Mouse (Mus musculus) kidney, postnatal 36 days (tissue): ENCODE results near the gene Cldn18.

Experiments used
- DNase-seq, 2 experiments: peaks; one replicate each; pipeline ENCODE4 v3.0.0; 2021 to 2022; ENCODE audit warnings: mixed read lengths in 2 of 2

Gene Cldn18

GRCm38 (mm10) chr9:99681980-99682570 is 35.0 kb downstream of the Cldn18 start:
- no peak for DNase-seq

DNA sequence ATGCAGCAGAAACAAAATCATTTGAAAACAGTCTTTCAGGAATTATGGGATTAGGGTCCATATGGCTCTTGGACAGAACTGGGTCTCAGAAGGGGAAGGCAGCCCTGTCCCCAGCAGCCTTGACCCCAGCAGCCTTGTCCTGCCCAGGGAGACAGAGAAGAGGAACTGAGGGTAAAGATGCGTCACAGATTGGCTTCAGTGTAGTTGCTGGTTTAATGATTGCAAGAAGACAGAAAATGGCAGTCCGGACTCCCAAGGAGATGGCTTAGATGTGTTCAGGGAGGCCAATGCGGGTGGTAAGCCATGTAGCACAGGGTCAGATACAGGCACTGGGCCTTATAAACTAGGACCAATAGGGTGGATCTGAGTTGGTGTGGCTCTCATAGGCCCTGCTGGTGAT is 41.4 kb downstream of the Cldn18 start:
- peak; percentile 5 to 12 for DNase-seq

GRCm38 (mm10) chr9:99671603-99672002 is 45.5 kb downstream of the Cldn18 start:
- DNase-seq, result peak in 1 of 2 experiments; percentile 54

DNA sequence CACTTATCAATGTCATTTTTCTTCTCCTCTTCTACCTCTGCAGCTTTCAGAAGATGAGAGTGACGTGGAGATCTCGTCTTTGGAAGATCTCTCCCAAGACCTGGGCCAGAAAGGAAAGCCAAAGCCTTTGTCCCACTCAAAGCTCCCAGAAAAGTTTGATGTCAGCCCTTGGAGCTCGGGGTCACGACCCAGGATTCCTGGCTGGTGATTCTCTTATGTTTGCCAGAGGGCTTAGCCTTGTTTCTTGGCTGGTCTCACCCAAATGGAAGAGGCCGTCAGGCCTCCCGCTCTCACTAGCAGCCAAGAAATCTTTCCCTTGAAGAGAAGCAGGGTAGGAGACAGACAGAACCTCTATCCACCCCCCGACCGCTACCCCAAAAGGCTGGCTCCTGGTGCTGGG is 49.5 kb downstream of the Cldn18 start:
- peak in 1 of 2 experiments; percentile 38 for DNase-seq

GRCm38 (mm10) chr9:99662887-99663286 is 54.2 kb downstream of the Cldn18 start:
- no peak for DNase-seq

DNA sequence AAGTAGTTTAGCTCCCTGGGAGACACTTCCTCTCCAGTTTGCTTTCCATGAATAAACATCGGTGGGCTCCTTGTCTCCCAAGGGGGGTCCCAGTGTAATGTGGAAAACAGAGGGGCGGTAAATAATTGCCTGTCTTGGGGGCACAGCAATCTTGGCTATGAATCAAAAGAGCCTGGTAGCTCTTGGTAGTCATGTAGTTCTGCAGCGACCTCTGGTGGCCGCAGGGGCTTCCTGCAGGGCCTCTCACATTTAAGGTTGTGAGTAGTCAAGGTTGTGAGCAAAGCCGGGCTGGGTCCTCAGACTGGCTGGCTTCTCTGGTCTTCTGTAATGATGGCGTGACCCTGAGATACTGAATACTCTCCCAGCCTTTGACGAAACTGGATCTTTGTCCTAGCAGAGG is 54.7 kb downstream of the Cldn18 start:
- peak; percentile 60 to 82 for DNase-seq

DNA sequence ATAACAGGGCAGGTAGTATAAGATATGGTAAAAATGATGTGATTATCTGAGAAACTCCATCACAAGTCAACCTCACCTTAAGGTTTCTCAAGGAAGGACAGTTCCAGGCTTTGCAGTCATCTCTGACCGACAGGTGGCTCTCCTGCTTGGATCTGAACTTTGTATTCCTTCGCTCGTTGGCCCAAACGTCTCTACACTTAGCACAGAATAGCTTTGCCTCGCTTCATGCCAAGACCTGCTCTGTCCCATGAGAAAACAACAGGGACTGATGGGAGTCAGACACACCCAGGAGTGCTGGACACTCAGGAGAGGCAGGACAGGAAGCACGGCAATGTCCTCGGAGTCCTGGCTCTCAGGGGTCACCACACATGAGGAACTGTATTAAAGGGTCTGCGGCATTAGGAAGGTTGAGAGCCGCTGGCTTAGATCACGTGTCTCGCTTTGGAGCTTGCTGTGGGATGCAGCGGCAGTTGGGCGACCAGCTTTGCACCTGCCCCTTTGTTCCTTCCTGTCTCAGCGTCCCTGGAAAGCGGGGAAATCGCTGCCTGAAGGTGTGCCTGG is 55.4 kb downstream of the Cldn18 start:
- DNase-seq, result peak; percentile 57 to 63

DNA sequence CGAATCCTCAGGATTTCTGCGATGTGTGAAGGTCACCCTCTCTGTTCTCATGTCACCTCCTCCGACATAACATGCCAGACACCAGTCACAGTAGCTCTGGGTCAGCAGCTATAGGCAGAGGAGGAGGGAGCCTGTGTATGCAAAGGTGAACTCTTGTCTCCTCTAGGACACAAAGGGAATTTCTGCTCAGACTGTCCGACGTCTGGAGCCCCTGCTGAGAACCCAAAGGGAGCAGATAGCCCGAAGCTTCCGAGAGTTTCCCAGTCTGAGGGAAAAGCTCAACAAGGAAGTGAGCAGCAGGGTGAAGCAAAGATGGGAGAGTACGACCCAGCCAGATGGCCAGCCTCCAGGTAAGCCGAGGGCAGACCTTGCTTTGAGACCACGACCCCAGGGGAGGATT is 56.3 kb downstream of the Cldn18 start:
- no peak for DNase-seq

GRCm38 (mm10) chr9:99646102-99646501 is 71.0 kb downstream of the Cldn18 start:
- DNase-seq, result no peak

DNA sequence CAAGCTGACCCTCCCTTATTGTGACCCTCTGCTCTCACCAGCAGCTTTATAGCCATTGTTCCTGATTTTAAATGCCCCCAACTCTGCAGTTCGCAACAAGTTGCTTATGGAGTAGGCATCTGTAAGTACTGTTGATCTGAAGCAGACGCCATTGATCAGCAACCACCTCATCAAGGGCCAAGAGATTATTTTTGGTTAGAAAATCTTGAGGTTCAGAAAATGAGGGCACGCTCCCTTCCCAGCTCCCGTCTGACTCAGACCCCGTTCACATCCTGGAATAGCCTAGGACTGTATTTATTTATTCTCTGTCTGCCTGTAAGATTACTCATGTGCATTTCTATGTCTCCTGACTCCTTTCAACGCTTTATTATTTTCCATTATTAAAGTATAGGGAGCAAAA is 71.7 kb downstream of the Cldn18 start:
- DNase-seq, result no peak

DNA sequence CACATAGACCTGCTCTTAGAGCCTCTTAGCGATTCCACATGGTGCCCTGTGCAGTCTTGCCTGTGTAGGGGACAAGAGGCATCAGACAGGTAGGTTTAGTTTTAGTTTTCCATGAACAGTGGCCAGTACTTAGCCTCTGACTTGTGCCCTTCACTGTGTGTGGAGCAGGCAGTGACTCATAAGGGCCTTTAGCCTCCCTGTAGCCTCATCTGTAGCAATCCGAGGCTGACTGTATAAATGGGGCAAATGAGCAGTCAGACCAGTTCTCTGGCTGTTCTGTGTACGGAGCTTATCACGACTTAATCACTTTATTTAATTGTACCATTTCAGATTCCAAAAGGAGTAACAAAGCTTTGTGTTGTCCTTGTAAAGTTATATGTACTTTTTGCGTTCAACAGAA is 77.1 kb downstream of the Cldn18 start:
- DNase-seq, result no peak
